Mouse (Mus musculus): ENCODE measurements at regions not wholly inside any gene's neighbourhood (a gene's known extent, or its start where the extent isn't known, plus 50 kb on each side); places are given as distances from the start of the nearest gene placed in this dataset.
"Not testable (repeated sequence)": the region's sequence is repeated elsewhere in the genome, so short reads cannot be mapped to it uniquely, and the experiment has no call there.

GRCm38 (mm10) chr4:84153571-84153970, 521.5 kb downstream of the Bnc2 start:
- H3K4me3 ChIP-seq (ENCODE audit: low read length) = no peak overlapping the region
- H3K4me2 ChIP-seq (ENCODE audit: low read length) = no peak overlapping the region
- no peak for ATAC-seq
- no peak overlapping the region for H3K27ac ChIP-seq (ENCODE audit: low read depth, low read length)
- 0 out of 2 replicates have a peak, but pooled peaks cover 7% of the 10 kb centered on the region for H3K4me1 ChIP-seq (ENCODE audit: control insufficient read depth, insufficient read depth, low read depth, low read length)
- H3K9ac ChIP-seq (ENCODE audit: low read depth, low read length) = no peak overlapping the region
- no peaks in the 10 kb centered on the region for H3K36me3 ChIP-seq (ENCODE audit: control insufficient read depth, insufficient read depth, low read length)
- no peaks in the 10 kb centered on the region for H3K27me3 ChIP-seq (replicated peaks; ENCODE audit: control insufficient read depth, insufficient read depth, low read length)
- 91% methylated on average over 9 of the region's 9 CpGs for WGBS
- H3K9me3 ChIP-seq (ENCODE audit: control insufficient read depth, low read length) = no peaks in the 10 kb centered on the region

GRCm38 (mm10) chr4:84157911-84158647, 517.0 kb downstream of the Bnc2 start:
- no peak overlapping the region for H3K4me2 ChIP-seq (ENCODE audit: low read length)
- no peak overlapping the region for H3K4me3 ChIP-seq (ENCODE audit: low read length)
- no peak overlapping the region for H3K9ac ChIP-seq (ENCODE audit: low read depth, low read length)
- H3K9me3 ChIP-seq (ENCODE audit: control insufficient read depth, low read length) = no peaks in the 10 kb centered on the region
- H3K4me1 ChIP-seq (ENCODE audit: control insufficient read depth, insufficient read depth, low read depth, low read length) = no peaks in the 10 kb centered on the region
- no peak overlapping the region for H3K27ac ChIP-seq (ENCODE audit: low read depth, low read length)
- no peak for ATAC-seq
- no peaks in the 10 kb centered on the region for H3K36me3 ChIP-seq (ENCODE audit: control insufficient read depth, insufficient read depth, low read length)
- no peaks in the 10 kb centered on the region for H3K27me3 ChIP-seq (replicated peaks; ENCODE audit: control insufficient read depth, insufficient read depth, low read length)
- 87% methylated on average over 5 of the region's 5 CpGs for WGBS

- no peak for ATAC-seq
- no peak overlapping the region for H3K4me3 ChIP-seq (ENCODE audit: low read length)
- H3K27me3 ChIP-seq (replicated peaks; ENCODE audit: control insufficient read depth, insufficient read depth, low read length) = no peaks in the 10 kb centered on the region
- no peak overlapping the region for H3K9ac ChIP-seq (ENCODE audit: low read depth, low read length)
- H3K4me1 ChIP-seq (ENCODE audit: control insufficient read depth, insufficient read depth, low read depth, low read length) = no peaks in the 10 kb centered on the region
- H3K4me2 ChIP-seq (ENCODE audit: low read length) = no peak overlapping the region
- no peak overlapping the region for H3K27ac ChIP-seq (ENCODE audit: low read depth, low read length)
- no peaks in the 10 kb centered on the region for H3K36me3 ChIP-seq (ENCODE audit: control insufficient read depth, insufficient read depth, low read length)
- WGBS = 87% methylated on average over 6 of the region's 6 CpGs
- no peaks in the 10 kb centered on the region for H3K9me3 ChIP-seq (ENCODE audit: control insufficient read depth, low read length)
Observed at GRCm38 (mm10) chr4:84163362-84163761, 511.7 kb downstream of the Bnc2 start.

- 81% methylated on average over 3 of the region's 3 CpGs for WGBS
- no peaks in the 10 kb centered on the region for H3K36me3 ChIP-seq (ENCODE audit: control insufficient read depth, insufficient read depth, low read length)
- no peaks in the 10 kb centered on the region for H3K9me3 ChIP-seq (ENCODE audit: control insufficient read depth, low read length)
- H3K4me2 ChIP-seq (ENCODE audit: low read length) = no peak overlapping the region
- no peaks in the 10 kb centered on the region for H3K4me1 ChIP-seq (ENCODE audit: control insufficient read depth, insufficient read depth, low read depth, low read length)
- H3K9ac ChIP-seq (ENCODE audit: low read depth, low read length) = no peak overlapping the region
- no peak for ATAC-seq
- H3K4me3 ChIP-seq (ENCODE audit: low read length) = no peak overlapping the region
- H3K27me3 ChIP-seq (replicated peaks; ENCODE audit: control insufficient read depth, insufficient read depth, low read length) = no peaks in the 10 kb centered on the region
- H3K27ac ChIP-seq (ENCODE audit: low read depth, low read length) = no peak overlapping the region
Observed at GRCm38 (mm10) chr4:84165256-84165655, 509.8 kb downstream of the Bnc2 start.

- WGBS = 20% methylated on average over 6 of the region's 6 CpGs
- H3K4me2 ChIP-seq (ENCODE audit: low read length) = no peak overlapping the region
- peak; percentile 77 for ATAC-seq
Observed at GRCm38 (mm10) chr4:84172841-84173240, 502.2 kb downstream of the Bnc2 start.

GRCm38 (mm10) chr4:84173441-84173840, 501.6 kb downstream of the Bnc2 start:
- Histone ChIP-seq H3K9ac (ENCODE audit: low read depth, low read length) (no peak overlapping the region), H3K4me2 (ENCODE audit: low read length) (no peak overlapping the region), H3K9me3 (ENCODE audit: control insufficient read depth, low read length) (no peaks in the 10 kb centered on the region), H3K36me3 (ENCODE audit: control insufficient read depth, insufficient read depth, low read length) (no peaks in the 10 kb centered on the region), H3K4me3 (ENCODE audit: low read length) (no peak overlapping the region), H3K4me1 (ENCODE audit: control insufficient read depth, insufficient read depth, low read depth, low read length) (no peaks in the 10 kb centered on the region; the same call in 1 of the 2 replicates), H3K27ac (ENCODE audit: low read depth, low read length) (no peak overlapping the region), H3K27me3 (replicated peaks; ENCODE audit: control insufficient read depth, insufficient read depth, low read length) (no peaks in the 10 kb centered on the region; the same call in 1 of the 2 replicates)
- ATAC-seq = no peak
- 71% methylated on average over 2 of the region's 2 CpGs for WGBS

More at GRCm38 (mm10) chr4:84172841-84173240, 502.2 kb downstream of the Bnc2 start:
- no peaks in the 10 kb centered on the region; the same call in 1 of the 2 replicates for H3K27me3 ChIP-seq (replicated peaks; ENCODE audit: control insufficient read depth, insufficient read depth, low read length)
- H3K27ac ChIP-seq (ENCODE audit: low read depth, low read length) = no peak overlapping the region
- H3K36me3 ChIP-seq (ENCODE audit: control insufficient read depth, insufficient read depth, low read length) = no peaks in the 10 kb centered on the region
- no peak overlapping the region for H3K9ac ChIP-seq (ENCODE audit: low read depth, low read length)
- H3K9me3 ChIP-seq (ENCODE audit: control insufficient read depth, low read length) = no peaks in the 10 kb centered on the region
- H3K4me3 ChIP-seq (ENCODE audit: low read length) = no peak overlapping the region
- H3K4me1 ChIP-seq (ENCODE audit: control insufficient read depth, insufficient read depth, low read depth, low read length) = no peaks in the 10 kb centered on the region; the same call in 1 of the 2 replicates

GRCm38 (mm10) chr4:84176457-84176856, 498.6 kb downstream of the Bnc2 start:
- not testable (repeated sequence) for H3K36me3 ChIP-seq (ENCODE audit: control insufficient read depth, insufficient read depth, low read length); H3K4me3 ChIP-seq (ENCODE audit: low read length); ATAC-seq; H3K9ac ChIP-seq (ENCODE audit: low read depth, low read length); H3K4me2 ChIP-seq (ENCODE audit: low read length); H3K27me3 ChIP-seq (replicated peaks; ENCODE audit: control insufficient read depth, insufficient read depth, low read length); H3K4me1 ChIP-seq (ENCODE audit: control insufficient read depth, insufficient read depth, low read depth, low read length); H3K9me3 ChIP-seq (ENCODE audit: control insufficient read depth, low read length); H3K27ac ChIP-seq (ENCODE audit: low read depth, low read length)
- WGBS = 94% methylated on average over 6 of the region's 6 CpGs

GRCm38 (mm10) chr4:84177827-84178226, 497.2 kb downstream of the Bnc2 start:
- H3K9me3 ChIP-seq (ENCODE audit: control insufficient read depth, low read length) = no peaks in the 10 kb centered on the region
- no peak for ATAC-seq
- no peak overlapping the region for H3K9ac ChIP-seq (ENCODE audit: low read depth, low read length)
- no peak overlapping the region for H3K4me2 ChIP-seq (ENCODE audit: low read length)
- H3K27ac ChIP-seq (ENCODE audit: low read depth, low read length) = no peak overlapping the region
- 25% methylated on average over 3 of the region's 3 CpGs for WGBS
- no peak overlapping the region for H3K4me3 ChIP-seq (ENCODE audit: low read length)
- H3K27me3 ChIP-seq (replicated peaks; ENCODE audit: control insufficient read depth, insufficient read depth, low read length) = no peaks in the 10 kb centered on the region; the same call in 1 of the 2 replicates
- H3K4me1 ChIP-seq (ENCODE audit: control insufficient read depth, insufficient read depth, low read depth, low read length) = no peaks in the 10 kb centered on the region; the same call in 1 of the 2 replicates
- H3K36me3 ChIP-seq (ENCODE audit: control insufficient read depth, insufficient read depth, low read length) = no peaks in the 10 kb centered on the region

- Histone ChIP-seq H3K9me3 (ENCODE audit: control insufficient read depth, low read length) (no peaks in the 10 kb centered on the region), H3K36me3 (ENCODE audit: control insufficient read depth, insufficient read depth, low read length) (no peaks in the 10 kb centered on the region), H3K4me1 (ENCODE audit: control insufficient read depth, insufficient read depth, low read depth, low read length) (no peaks in the 10 kb centered on the region), H3K4me2 (ENCODE audit: low read length) (no peak overlapping the region), H3K4me3 (ENCODE audit: low read length) (no peak overlapping the region), H3K27me3 (replicated peaks; ENCODE audit: control insufficient read depth, insufficient read depth, low read length) (no peaks in the 10 kb centered on the region), H3K9ac (ENCODE audit: low read depth, low read length) (no peak overlapping the region), H3K27ac (ENCODE audit: low read depth, low read length) (no peak overlapping the region)
- 92% methylated on average over 4 of the region's 4 CpGs for WGBS
- ATAC-seq = no peak
Observed at GRCm38 (mm10) chr4:84184436-84184835, 490.6 kb downstream of the Bnc2 start.
